Comparison of ENCODE assay signal across 13 mouse cellular contexts in genomic region chr10:58871149-58871820, GRCm38 (mm10). TPM values are rescaled to one million over a fixed set of nuclear protein-coding genes. Genes with fewer than 3 reads are reported as not detected.
DNase-seq lines count a peak whose midpoint lies in the region; ATAC-seq and TF ChIP-seq lines count a peak whose summit lies in the region.
"Had no signal": no experiment of that assay in that cellular context is flagged by ENCODE, and none has a peak within 500 bp of the region (broad histone marks: within the 10 kb centered on the region; RNA-seq: fewer than 3 reads in every experiment).

No protein-coding gene starts in this region.

- WGBS in lung, adult 2 months: 54% methylated on average over 10 of the region's 10 CpGs

- H3K4me1 ChIP-seq in lung, adult 2 months (ENCODE audit: control insufficient read depth, insufficient read depth, low read length): no peaks in the 10 kb centered on the region
- H3K4me1 ChIP-seq: lung, embryonic 15.5 days had no signal

- ATAC-seq in frontal cortex, adult (ENCODE audit: low TSS enrichment): peak; percentile 77

- H3K27ac ChIP-seq in layer of hippocampus, adult 2 months: peak overlapping the region; percentile 77
- H3K27ac ChIP-seq: embryonic facial prominence, embryonic 15.5 days; lung, embryonic 15.5 days had no signal

- intact Hi-C loops in gastrocnemius, postnatal 36 days (cut with DNase I): no loop called here

- DNase-seq in layer of hippocampus, adult 2 months (ENCODE audit: low spot score in 2 of 2): peak; percentile 29 to 31
- DNase-seq in layer of hippocampus, postnatal 25 days (ENCODE audit: extremely low spot score in 1 of 2, low spot score in 1 of 2): no peak
- DNase-seq in left cerebral cortex, adult 8-10 months (ENCODE audit: low spot score in 2 of 2): peak; percentile 28 to 80
- DNase-seq in right cerebral cortex, adult 2 months (ENCODE audit: low spot score in 2 of 2): peak; percentile 80
- no peak for DNase-seq in lung, adult 2 months
- no peak for DNase-seq in gastrocnemius, postnatal 36 days
- DNase-seq in spleen, adult 12 weeks (ENCODE audit: low spot score): no peak
- DNase-seq: cerebellum, adult 8-10 months; gastrocnemius, postnatal 14 days; kidney, adult 9 months had no signal

- no peak for TF ChIP-seq CTCF in layer of hippocampus, adult 2 months (conservative IDR thresholded peaks at IDR 0.05)
- no peak for TF ChIP-seq CTCF in lung, adult 2 months (IDR thresholded peaks at IDR 0.05; ENCODE audit: insufficient read depth, low read length)

- TF ChIP-seq POLR2A in lung, adult 2 months (IDR thresholded peaks at IDR 0.05; ENCODE audit: borderline replicate concordance, extremely low read depth, low read depth, low read length): no peak

- no peak overlapping the region; the same call in 1 of the 2 replicates for H3K4me3 ChIP-seq in layer of hippocampus, adult 2 months
- no peak overlapping the region for H3K4me3 ChIP-seq in lung, adult 2 months (replicated peaks; ENCODE audit: extremely low read depth, low read depth, low read length)
- H3K4me3 ChIP-seq: embryonic facial prominence, embryonic 15.5 days; lung, embryonic 15.5 days had no signal

RNA-seq across cellular contexts. Expression of gene Sh3rf3, which starts 58.1 kb away (rescaled TPM):
- 10 to 100 TPM; 33.4 to 34.5 TPM for total RNA-seq in layer of hippocampus, adult 2 months (2021)
- 10 to 100 TPM; 34.3 to 37.3 TPM for total RNA-seq in layer of hippocampus, postnatal 25 days (2021)
- 10 to 100 TPM; 33.9 to 40.3 (median 35.8) TPM for total RNA-seq in left cerebral cortex, adult 8-10 months (2022)
- polyA plus RNA-seq in lung, adult 2 months (2012; rRNA removed): 10.1 and 13.5 TPM in 2 replicates
- under 1 TPM; 0.42 to 0.87 TPM for total RNA-seq in gastrocnemius, postnatal 36 days (2021)

Comparison
In these comparisons a context has a peak if more than half of its experiments do, and no peak if none do; other contexts are left out.
1. DNase-seq: peak in layer of hippocampus, adult 2 months (2 of 2), left cerebral cortex, adult 8-10 months (2 of 2) and right cerebral cortex, adult 2 months (2 of 2); none in layer of hippocampus, postnatal 25 days (0 of 2), lung, adult 2 months (single experiment), gastrocnemius, postnatal 36 days (0 of 2) and spleen, adult 12 weeks (single experiment).
2. RNA of gene Sh3rf3, which starts 58.1 kb away (total RNA-seq): 34.3 to 37.3 TPM in layer of hippocampus, postnatal 25 days, 33.9 to 40.3 TPM in left cerebral cortex, adult 8-10 months and 33.4 to 34.5 TPM in layer of hippocampus, adult 2 months; 0.42 to 0.87 TPM in gastrocnemius, postnatal 36 days; every median in the first group is over 10 times any median in the second.